Mouse (Mus musculus) bone marrow, adult 2 months (tissue): ENCODE results near the gene Syndig1.

Experiments
- CTCF ChIP-seq: fragments of 200-500 bp; IDR thresholded peaks from 2 replicates; pipeline ENCODE4 v1.5.1; 2011; ENCODE audit warnings: low read length, control low read depth; ENCODE audit not compliant: control insufficient read depth, insufficient read depth
- POLR2A ChIP-seq: fragments of 200-500 bp; IDR thresholded peaks from 2 replicates; pipeline ENCODE4 v1.6.1; 2011; ENCODE audit warnings: low read depth, mild to moderate bottlenecking, control low read depth, low read length, borderline replicate concordance; ENCODE audit not compliant: control insufficient read depth

GRCm38 (mm10) chr2:149927481-149927880 lies 98.5 kb downstream of the Syndig1 start:
- TF ChIP-seq POLR2A (no peak), CTCF (no peak)
